Mouse (Mus musculus) layer of hippocampus, adult 18-20 months (tissue): ENCODE measurements around the gene Zfp784. TPM values are rescaled to one million over a fixed set of nuclear protein-coding genes. Genes with fewer than 3 reads are reported as not detected.
"Not testable (repeated sequence)": the region's sequence is repeated elsewhere in the genome, so short reads cannot be mapped to it uniquely, and the experiment has no call there.

Experiments
- DNase-seq, 2 experiments: peaks; one replicate each; pipeline ENCODE4 v3.0.0; 2022; ENCODE audit warnings: low spot score in 2 of 2
- total RNA-seq, 2 experiments: library from RNA; stranded (reverse); gene quantifications; 2 replicates each; pipeline ENCODE4 v1.2.3; 2021

The Zfp784 gene
- total RNA-seq, 2 experiments from 2014 or later, result 4.3 to 5.1 TPM

- DNase-seq, result no peak
These were observed 17.0 kb downstream of the Zfp784 start for GRCm38 (mm10) chr7:5021197-5021596.

DNA sequence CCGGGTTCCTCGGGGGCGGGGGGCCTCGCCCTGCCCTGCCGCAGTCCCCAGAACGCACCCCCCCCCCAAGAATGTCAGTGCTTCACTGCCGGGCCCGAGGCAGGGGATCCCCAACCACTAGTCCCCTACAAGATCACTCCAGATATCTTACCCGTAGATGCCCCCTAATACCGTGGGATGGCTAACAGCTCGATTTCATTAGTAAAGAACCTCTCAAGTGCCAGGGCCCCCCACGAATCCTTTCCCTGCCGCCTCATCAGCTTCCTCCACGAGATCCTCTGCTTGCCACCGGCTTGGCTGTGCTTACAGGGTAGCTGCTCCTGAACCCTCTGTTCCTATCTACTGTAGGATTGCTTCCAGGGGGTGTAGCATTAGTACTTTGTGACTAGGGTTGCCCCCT lies 17.6 kb downstream of the Zfp784 start:
- no peak for DNase-seq

GRCm38 (mm10) chr7:5020000-5020681 lies 18.1 kb downstream of the Zfp784 start, which contains the start of the genes Zfp865 and Ccdc106:
Gene Zfp865, plus strand, starts transcription at chr7:5020376.
Gene Ccdc106, plus strand, starts transcription at chr7:5020553.
- DNase-seq, result peak; percentile 99

DNA sequence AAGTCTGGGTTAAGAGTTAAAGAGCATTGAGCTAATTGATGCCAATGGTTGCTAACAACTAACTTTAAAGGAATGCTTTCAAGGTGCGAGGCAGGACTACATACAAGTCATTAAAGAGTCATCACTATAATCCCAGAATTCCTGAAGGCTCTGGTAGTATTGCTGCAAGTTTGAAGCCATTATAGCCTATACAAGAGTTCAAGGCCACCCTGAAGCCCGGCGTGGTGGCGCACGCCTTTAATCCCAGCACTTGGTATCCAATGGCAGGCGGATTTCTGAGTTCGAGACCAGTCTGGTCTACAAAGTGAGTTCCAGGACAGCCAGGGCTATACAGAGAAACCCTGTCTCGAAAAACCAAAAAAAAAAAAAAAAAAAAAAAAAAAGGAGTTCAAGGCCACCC lies 18.7 kb downstream of the Zfp784 start:
- DNase-seq, result not testable (repeated sequence)

DNA sequence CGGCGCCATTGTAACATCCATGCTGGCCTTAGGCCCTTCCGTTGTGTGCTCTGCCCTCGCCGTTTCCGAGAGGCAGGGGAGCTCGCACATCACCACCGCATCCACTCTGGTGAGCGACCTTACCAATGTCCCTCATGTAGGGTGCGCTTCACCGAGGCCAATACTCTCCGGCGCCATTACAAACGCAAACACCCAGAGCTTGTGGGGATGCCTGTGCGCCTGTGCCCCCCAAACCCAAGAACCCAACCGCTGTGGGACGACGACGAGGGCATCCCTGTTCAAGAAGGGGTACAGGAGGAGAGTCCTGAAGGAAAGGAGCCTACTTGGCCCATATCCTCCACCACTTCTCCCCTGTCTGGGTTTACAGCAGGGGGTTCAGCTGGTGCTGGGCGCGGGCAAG lies 20.3 kb downstream of the Zfp784 start:
- no peak for DNase-seq

DNA sequence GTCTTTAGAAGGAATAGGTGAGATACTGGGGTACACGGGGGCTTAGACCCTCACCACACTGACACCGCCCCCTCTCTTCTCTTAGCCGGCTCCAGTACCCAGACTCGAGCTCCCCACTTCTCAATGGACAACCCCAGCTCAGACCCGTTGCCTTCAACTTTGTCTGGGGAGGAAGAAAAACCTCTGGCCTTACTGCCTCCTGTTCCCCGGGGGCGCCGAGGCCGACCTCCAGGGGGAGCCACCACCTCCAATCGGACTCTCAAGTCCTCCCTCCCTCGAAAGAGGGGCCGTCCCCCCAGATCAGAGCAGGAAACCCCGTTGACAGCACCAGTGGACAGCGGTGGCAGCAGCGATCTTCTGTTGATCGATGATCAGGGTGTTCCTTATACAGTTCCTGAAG lies 20.9 kb downstream of the Zfp784 start:
- no peak for DNase-seq

DNA sequence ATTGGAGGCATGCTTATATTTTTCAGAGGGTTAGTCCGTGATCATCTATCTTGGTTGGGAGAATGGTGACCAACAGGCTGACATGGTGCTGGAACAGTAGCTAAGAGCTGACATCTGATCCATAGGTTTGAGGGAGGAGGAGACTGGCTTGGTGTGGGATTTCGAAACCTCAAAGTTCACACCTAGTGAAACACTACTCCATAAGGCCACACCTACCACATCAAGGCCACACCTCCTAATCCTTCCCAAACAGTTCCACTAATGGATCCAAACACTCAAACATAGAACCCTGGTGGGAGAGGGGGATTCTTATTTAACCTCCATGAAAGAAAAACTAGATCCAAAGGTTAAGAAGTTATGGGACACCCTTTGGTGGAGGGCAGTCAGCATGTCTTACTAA lies 21.3 kb downstream of the Zfp784 start:
- DNase-seq, result no peak

DNA sequence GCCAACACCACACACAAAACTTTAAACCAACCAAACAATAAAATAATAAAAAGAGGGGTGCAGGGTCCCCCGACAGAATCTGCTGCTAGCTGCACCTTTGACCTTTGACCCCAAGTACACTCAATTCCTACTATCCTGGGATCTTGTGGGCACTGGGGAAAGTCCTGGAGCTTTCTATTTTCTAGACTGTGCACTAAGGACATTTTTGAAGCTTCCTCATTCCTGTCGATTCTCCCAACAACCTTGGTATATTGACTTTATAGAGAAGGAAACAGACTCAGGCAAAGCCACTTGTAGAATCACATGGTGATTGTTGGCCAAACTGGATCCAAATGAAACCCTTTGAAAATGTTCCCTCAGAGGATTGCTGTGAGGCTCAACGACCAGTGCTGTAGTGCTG lies 22.2 kb downstream of the Zfp784 start:
- DNase-seq, result no peak

DNA sequence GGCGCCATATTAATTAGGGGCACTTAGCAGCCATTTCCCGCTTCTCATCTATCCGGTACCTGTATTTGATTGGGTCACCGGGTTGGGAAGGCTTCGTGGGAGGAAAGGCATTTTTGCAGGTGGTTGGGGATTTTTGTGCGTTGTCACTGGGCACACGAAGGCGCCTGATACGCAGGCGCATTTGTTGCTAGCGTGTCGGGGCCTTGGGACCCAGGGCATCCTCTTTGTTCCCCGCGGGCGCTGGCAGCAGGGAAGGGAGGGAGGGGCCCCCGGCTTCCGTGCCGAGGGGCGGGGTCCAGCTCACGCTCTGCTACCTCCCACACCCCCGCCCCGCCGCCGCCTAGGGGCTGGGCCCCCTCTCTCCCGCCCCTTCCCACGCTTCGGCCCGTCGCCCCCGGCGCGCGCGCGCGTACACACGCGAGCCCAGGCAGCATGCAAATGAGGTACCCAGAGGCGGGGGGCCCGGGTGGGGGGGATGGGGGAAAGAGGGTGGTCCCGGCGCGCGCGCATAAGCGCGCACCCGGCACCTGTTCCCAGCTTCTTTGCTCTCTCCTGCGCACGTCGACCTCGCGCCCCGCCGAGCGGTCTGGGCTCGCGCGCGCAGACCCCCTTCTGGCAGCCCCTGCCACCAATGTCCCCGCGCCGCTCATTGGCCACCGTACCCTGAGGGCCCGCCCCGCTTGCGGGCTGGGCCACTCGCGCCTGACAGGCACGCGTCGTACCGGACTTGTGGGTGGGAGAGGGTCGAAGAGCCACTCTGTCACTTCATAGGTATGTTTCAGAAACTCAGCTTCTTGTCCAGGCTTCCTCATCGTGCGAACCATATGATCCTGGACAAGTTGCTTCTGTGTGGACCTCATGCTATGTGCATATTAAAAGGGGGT lies 22.9 kb downstream of the Zfp784 start, which contains the start of gene Gm44973:
TSS of gene Gm44973 (plus strand) at position 379 of the 884 bp plus-strand sequence.
- peak; percentile 89 to 96 for DNase-seq

DNA sequence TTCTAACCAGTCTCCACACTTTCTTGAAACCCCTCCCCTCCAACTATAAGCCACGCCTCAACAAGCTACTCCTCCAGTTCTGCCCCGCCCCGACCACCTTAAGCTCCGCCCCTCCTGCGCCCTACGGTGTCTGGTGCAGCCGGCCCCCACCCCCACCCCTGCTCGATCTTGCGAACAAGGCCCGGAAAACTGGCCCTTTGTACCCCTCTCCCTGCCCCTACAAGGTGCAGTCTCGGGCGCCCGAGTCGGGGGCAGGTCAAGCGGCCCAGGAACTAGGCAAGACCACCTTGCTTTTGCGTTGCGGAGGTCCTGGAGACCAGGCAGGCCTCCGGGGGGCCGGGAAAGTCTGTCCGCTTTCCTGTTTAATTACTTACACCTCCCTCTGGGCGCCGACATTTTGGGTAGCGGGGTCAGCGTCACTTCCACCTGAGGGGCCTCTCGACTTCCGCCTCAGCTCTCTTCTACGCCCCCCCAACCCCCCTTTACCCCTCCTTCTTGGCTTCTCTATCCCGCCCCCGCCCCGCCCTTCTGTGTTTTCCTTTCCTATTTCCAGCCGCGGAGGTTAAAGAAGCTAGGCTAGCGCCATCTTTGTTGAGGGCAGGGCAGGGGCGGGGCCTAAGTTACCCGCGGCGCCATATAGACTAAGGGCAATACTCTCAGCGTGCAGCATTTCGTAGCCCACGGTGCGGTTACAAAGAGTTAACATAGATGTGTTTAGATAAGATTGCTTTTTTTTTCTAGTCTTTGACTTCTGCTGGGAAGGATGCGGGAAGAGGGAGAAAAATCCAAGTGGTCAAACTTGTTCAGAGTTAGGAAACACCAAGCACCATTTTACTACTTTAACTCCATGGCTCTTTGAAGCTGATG lies 23.8 kb downstream of the Zfp784 start, which contains the start of the genes Zfp524 and Fiz1:
TSS of gene Zfp524 (plus strand) at position 165 of the 867 bp plus-strand sequence.
TSS of gene Fiz1 (minus strand) at position 447 of the 867 bp plus-strand sequence.
- DNase-seq, result peak; percentile 92 to 99

DNA sequence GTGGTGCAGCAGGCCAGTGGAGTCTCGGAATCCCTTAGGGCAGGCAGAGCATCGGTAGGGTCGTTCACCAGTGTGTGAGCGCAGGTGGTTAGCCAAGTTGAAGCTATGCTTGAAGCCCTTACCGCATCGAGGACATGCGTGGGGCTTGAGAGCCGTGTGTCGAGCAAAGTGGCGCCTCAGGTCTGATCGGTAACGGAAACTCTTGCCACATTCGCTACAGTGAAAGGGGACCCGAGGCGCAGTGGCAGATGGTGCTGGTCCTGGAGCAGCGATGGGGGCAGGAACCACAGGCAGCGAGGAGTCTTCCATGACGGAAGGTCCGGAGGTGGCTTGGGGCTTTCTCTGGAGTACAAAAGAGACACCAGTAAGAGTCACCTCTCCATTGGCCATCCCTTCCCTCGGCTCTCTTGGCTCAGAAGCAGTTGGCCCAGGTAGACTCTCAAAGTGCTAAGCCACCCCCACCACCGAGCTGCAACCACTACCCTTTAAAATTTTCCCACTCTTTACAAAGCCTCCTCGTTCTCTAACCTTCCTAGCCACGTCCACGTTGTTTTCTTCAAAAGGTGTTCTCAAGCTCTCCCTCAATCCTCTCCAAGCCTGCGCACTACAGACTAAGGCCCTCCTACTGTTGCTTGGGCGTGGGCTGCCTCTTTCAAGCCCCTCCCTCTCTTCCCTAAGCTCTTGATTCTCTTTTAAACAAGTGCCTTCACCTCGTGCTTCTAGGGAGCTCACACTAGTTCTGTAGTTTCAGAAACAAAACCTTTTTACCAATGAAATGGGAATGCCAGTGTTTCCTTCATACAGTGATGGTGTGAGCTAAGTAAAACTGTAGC lies 25.3 kb downstream of the Zfp784 start:
- no peak for DNase-seq

DNA sequence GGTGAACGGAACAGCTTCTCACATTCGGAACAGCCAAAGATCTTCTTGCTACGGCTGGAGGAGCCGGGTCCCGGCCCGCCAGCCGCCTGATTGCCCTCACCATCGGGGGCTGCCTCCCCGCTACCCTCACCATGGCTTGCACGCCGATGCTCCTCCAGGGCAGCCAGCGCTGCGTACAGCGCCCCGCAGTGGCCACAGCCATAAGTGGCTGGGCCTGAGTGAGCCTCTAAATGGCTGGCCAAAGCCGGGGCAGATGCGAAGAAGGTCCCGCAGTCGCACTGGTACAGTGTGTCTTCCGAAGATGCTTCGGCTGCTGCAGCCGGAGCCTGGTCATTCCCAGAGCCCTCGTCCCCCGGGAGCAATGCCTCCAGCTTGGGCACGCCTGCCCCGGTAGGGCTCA lies 30.0 kb downstream of the Zfp784 start:
- no peak for DNase-seq

DNA sequence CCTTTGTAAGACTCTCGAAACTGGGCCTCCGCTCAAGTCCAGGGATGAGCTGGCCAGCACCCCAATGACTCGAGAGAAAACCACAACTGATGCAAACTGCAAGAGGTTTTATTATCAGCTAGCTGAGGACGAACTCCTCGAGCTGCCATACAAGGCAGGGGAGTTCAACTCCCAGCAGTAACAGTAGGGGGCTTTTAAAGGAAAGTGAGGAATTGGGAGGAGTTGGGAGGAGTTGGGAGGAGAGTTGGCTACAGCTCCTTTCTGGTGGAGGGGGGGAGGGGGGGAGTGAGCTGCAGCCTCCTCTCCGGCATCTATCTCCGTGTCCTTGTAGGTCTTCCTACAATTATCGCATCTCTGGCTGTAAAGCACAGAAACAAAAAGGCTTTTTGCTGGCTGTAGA lies 35.4 kb downstream of the Zfp784 start:
- not testable (repeated sequence) for DNase-seq

DNA sequence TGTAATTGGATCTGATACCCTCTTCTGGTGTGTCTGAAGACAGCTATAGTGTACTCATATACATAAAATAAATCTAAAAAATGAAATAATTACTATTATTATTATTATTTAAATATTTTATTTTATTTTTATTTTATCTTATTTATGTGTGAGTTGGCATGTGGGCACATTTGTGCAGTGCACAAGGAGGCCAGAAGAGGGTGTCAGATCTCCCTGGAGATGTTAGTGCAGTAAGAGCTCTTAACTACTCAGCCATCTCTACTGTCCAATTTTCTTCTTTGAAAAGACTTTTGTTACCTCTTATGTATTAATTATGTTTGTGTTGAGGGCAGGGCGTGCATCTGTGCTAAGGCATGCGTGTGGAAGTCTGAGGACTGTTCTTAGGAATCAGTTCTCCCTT lies 38.4 kb downstream of the Zfp784 start:
- DNase-seq, result no peak

DNA sequence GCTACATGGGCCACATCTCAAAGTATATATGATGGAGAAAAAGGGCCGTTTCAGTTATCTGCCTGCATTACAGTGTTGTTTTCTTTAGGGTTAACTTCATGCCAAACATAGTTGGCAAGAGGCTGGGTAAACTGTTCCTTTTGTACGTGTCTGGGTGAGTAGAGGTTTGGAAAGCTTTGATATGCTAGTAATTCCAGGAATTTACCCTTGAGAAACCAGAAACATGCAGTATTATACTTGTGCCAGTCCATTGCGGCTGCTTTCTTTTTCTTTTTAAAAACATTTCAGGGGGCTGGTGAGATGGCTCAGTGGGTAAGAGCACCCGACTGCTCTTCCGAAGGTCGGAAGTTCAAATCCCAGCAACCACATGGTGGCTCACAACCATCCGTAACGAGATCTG lies 41.3 kb downstream of the Zfp784 start:
- no peak for DNase-seq

DNA sequence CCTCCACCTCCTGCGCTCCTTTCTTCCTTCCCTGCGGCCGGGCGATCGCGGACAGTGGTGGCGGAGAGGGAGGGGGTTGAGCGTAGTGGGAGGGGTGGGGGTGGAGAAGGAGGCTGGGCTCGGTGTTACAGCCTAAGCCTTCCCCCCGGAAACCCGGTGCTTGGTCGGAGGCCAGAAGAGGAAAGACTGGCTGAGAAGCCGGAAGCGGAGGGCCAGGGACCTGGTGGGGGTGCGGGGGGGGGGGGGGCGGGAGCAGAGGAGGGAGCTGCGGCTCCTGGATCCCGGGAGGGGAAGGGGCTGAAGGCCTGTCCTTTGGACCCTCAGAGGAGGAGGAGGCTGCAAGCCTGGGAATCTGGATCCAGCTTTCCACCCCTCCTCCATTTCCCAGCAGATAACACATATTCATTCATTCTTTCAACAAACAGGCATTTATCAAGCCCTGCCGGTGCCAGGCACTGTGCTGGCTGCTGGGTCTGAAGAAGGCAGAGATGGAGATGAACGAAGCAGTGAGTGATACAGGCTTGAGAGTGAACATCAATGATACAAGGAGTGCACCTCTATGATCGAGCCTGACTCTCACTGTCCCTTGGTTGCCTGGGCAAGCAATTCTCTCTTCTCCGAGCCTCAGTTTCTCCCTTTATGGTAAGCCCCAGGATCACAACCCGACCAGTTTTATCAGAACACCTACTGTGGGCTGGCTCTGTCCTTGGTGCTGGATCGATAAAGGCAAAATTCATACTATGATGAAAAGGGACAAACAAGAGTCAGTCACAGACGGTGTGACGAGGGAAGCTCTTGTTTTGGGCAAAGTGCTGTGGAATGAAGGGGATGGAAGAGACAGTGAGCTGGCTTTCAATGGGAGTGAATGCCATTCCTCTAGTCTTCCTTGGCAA lies 42.0 kb downstream of the Zfp784 start, which contains the start of gene Zfp579:
TSS of gene Zfp579 (minus strand) at position 156 of the 893 bp plus-strand sequence.
- peak; percentile 85 to 96 for DNase-seq

DNA sequence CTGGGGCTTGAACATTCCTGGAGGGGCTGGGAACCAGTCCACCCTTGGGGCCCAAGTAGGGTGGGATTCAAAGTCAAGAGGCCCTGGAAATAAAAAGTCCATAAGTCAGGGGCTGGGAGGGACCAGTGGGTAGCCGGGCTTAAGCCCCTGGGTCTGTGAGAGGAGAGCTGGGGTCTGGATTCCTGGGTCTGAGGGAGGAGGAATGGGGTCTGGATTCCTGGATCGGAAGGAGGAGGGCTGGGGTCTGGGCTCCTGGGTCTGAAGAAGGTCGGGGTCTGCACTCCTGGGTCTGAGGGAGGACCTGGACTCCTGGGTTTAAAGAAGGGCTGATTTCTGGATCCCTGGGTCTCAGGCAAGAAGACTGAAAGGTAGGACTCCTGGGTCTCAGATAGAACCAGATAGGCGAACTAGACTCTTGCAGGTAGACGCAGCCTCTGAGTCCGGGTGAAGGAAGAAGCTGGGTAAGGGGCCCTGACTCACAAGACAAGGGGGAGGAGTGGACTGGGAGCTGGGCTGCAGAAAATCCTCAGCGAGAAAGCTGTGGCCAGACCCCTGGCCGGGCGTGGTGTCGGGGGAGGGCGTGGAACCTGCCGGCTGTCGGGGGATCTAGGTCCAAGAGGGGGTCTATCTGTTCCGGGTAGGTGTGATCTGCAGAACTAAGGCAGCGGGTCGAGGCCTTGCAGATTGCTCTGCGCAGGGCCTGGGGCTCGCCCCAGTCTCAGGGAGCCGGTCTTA lies 42.8 kb downstream of the Zfp784 start:
- DNase-seq, result no peak
